Mouse (Mus musculus): ENCODE measurements around the gene Txlnb. TPM values are rescaled to one million over a fixed set of nuclear protein-coding genes. Genes with fewer than 3 reads are reported as not detected.

The Txlnb gene
- 1.1 and 2.3 TPM in 2 replicates for polyA plus RNA-seq (2014; fragmentation: Nextera tagmentation; extraction: Ambion mirVana)

DNA sequence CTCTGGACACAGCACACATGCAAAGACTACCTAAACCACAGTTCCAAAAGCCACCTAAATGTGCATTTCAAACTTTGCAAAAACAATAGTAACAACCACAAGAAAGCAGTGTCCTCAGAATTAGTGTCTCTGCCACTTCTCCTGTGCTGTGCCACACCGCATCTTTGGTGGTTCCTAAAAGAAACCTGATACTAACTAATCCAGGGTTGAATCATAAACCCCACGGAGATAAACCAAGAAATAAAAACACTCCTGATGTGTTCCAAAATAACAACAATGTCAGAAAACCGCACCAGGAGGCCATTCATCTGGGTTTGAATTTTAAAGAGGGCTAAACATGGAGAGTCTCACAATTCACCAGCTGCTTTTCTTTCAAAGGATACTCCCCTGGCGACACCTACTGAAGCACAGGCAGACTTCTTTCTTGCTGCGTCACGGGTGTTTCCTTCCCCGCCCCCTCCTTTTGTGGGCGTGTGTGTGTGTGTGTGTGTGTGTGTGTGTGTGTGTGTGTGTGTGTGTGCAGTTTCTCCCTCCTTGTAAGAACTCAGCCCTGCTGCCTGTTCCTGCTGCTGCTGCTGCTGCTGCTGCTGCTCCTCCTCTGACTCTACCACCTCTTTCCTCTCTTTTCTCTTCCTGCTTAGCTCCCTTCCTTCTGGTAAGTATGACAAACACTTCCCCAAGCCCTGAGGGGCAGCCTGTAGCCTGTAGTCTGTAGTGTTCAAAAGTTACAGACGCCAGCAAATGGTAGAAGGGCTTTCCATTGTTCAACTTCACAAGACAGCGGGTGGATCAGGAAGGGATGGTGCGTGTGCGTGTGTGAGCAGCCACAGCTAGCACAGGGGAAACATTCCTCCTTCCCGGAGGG lies at the start of gene Txlnb:
Gene Txlnb (plus strand): TSS at position 460 of the 865 bp plus-strand sequence.
- Histone ChIP-seq H3K36me3 (ENCODE audit: control insufficient read depth, insufficient read depth, low read length) (no peaks in the 10 kb centered on the region), H3K27ac (replicated peaks; ENCODE audit: low read depth, low read length) (peak within 1 kb of the TSS; percentile 67), H3K9me3 (ENCODE audit: control insufficient read depth, low read length) (no peaks in the 10 kb centered on the region), H3K4me1 (ENCODE audit: control insufficient read depth, insufficient read depth, low read length) (peaks cover 12% of the 10 kb centered on the region), H3K9ac (replicated peaks; ENCODE audit: low read length) (no peak within 1 kb of the TSS; the same call in 1 of the 2 replicates), H3K4me3 (replicated peaks; ENCODE audit: low read depth, low read length) (peak within 1 kb of the TSS; percentile 30), H3K27me3 (ENCODE audit: control insufficient read depth, insufficient read depth, low read length) (no peaks in the 10 kb centered on the region), H3K4me2 (ENCODE audit: low read length) (peak within 1 kb of the TSS; percentile 53)
- ATAC-seq (ENCODE audit: low FRiP score, low TSS enrichment) (peak; percentile 84), DNase-seq (peak; percentile 81)
- 2% methylated on average over 13 of the region's 13 CpGs for WGBS

DNA sequence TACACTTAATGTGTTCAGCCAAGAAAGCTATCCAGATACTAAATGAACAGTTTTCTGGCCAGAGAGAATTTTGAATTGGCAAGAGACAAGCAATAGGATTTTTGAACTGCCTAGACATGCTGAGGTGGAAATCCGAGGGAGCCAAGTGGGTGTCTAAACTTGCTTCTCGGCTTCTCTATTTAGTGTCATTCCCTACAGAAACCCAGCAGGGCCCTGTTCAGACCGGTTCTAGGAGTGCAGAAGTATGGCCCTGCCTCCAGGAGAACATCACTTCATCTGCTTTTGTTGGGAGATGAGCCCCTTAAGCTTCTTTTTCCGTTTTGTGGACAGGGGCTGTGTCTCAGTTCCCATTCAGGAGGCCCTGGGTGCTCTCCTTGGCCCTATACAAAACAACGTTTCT lies 43.5 kb upstream of the Txlnb start:
- Histone ChIP-seq H3K36me3 (ENCODE audit: control insufficient read depth, insufficient read depth, low read length) (no peaks in the 10 kb centered on the region), H3K4me1 (ENCODE audit: control insufficient read depth, insufficient read depth, low read length) (no peaks in the 10 kb centered on the region), H3K9ac (replicated peaks; ENCODE audit: low read length) (no peak overlapping the region), H3K4me2 (ENCODE audit: low read length) (no peak overlapping the region), H3K27me3 (ENCODE audit: control insufficient read depth, insufficient read depth, low read length) (no peaks in the 10 kb centered on the region), H3K9me3 (ENCODE audit: control insufficient read depth, low read length) (peaks cover 6% of the 10 kb centered on the region; the same call in 1 of the 2 replicates), H3K27ac (replicated peaks; ENCODE audit: low read depth, low read length) (no peak overlapping the region), H3K4me3 (replicated peaks; ENCODE audit: low read depth, low read length) (no peak overlapping the region)
- ATAC-seq (ENCODE audit: low FRiP score, low TSS enrichment): no peak
- WGBS: 79% methylated on average over 5 of the region's 5 CpGs
- no peak for DNase-seq

DNA sequence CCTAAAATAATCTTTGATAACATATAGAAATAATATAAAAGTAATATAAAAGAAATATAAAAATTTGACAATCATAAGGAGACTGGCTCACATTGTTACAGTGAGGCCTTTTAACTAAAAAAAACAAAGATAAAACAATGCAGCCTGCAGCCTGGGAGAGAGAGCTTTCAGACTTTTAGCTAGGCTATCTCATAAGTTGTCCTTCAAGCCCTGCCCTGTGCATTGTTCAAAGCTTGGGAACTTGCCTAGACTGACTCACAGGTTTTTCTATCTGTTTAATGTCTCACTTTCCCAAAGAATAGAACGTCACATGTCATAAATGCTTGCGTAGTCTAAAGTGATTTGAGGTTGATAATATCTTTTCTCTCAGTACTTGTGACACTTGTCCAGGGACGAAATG lies 36.3 kb upstream of the Txlnb start:
- no peak overlapping the region for H3K27ac ChIP-seq (replicated peaks; ENCODE audit: low read depth, low read length)
- WGBS: 90% methylated on average over 3 of the region's 3 CpGs
- ATAC-seq (ENCODE audit: low FRiP score, low TSS enrichment): no peak

DNA sequence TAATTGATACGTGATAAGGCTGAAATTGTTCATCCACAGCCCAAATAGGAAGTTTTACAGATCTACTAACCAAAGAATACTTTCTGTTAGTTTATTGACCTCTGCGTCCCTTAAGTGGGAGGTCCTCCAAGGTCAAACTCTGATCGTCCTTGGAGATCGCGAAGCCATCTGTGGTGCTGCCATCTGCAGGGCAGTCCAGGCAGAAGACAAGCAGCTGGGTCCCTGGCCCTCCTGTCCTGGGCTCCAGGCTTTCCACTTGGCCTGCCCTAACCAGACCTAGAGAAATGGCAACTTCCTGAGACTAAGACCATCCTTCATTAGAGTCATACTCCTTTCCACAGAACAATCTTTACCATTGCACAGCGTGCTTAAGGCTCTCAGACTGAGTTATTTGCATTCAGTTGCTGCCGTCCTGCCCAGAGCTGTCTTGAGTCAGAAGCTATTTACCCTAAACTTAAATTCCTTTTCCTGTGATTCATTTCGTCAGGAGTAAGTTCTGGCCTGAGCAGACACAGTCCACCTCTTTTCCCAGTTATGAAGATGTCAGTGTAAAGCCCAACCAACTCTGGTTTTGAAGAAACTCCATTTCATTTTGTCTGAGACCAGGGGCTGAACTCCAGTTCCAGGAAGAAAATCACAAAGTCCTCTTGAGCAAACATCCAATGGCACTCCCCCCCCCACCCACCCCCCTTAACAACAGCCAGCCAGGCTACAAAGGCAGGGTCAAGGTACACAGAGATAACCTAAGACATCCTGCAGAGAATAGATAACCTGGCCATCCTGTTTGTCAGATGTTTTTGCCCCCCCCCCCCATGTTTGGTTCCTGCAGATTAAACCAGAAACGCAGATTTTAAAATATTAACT lies 35.0 kb upstream of the Txlnb start:
- no peak overlapping the region for H3K27ac ChIP-seq (replicated peaks; ENCODE audit: low read depth, low read length)
- H3K9ac ChIP-seq (replicated peaks; ENCODE audit: low read length): no peak overlapping the region
- WGBS: 76% methylated on average over 9 of the region's 9 CpGs
- DNase-seq (no peak), ATAC-seq (ENCODE audit: low FRiP score, low TSS enrichment) (no peak)
- H3K9me3 ChIP-seq (ENCODE audit: control insufficient read depth, low read length): peaks cover 1% of the 10 kb centered on the region; the same call in 1 of the 2 replicates
- H3K27me3 ChIP-seq (ENCODE audit: control insufficient read depth, insufficient read depth, low read length): no peaks in the 10 kb centered on the region
- no peaks in the 10 kb centered on the region for H3K36me3 ChIP-seq (ENCODE audit: control insufficient read depth, insufficient read depth, low read length)
- no peaks in the 10 kb centered on the region for H3K4me1 ChIP-seq (ENCODE audit: control insufficient read depth, insufficient read depth, low read length)
- no peak overlapping the region for H3K4me2 ChIP-seq (ENCODE audit: low read length)
- H3K4me3 ChIP-seq (replicated peaks; ENCODE audit: low read depth, low read length): no peak overlapping the region

More for the DNA sequence above, 36.3 kb upstream of the Txlnb start:
- Histone ChIP-seq H3K36me3 (ENCODE audit: control insufficient read depth, insufficient read depth, low read length) (no peaks in the 10 kb centered on the region), H3K27me3 (ENCODE audit: control insufficient read depth, insufficient read depth, low read length) (no peaks in the 10 kb centered on the region), H3K9me3 (ENCODE audit: control insufficient read depth, low read length) (peaks cover 6% of the 10 kb centered on the region; the same call in 1 of the 2 replicates), H3K4me2 (ENCODE audit: low read length) (no peak overlapping the region), H3K9ac (replicated peaks; ENCODE audit: low read length) (no peak overlapping the region), H3K4me1 (ENCODE audit: control insufficient read depth, insufficient read depth, low read length) (no peaks in the 10 kb centered on the region), H3K4me3 (replicated peaks; ENCODE audit: low read depth, low read length) (no peak overlapping the region)
- DNase-seq: no peak

DNA sequence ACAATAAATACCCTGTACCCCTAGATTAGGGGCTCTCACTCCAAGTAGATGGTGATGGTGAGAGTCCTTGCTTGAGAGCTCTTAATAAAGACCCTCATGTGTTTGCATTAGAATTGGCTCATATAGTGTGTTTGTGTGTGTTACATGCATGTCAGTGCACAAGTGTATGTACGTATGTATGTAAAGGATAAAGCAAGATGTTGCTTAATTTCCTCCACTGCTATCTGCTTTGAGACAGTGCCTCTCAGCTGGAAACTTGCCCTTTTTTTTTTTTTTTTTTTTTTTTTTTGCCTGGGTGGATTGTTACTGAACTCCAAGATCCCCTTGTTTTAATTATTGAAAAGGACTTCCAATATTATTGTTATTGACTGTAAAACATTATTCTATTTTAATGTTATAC lies 34.4 kb upstream of the Txlnb start:
- Histone ChIP-seq H3K27me3 (ENCODE audit: control insufficient read depth, insufficient read depth, low read length) (no peaks in the 10 kb centered on the region), H3K36me3 (ENCODE audit: control insufficient read depth, insufficient read depth, low read length) (no peaks in the 10 kb centered on the region), H3K9ac (replicated peaks; ENCODE audit: low read length) (no peak overlapping the region), H3K4me1 (ENCODE audit: control insufficient read depth, insufficient read depth, low read length) (no peaks in the 10 kb centered on the region), H3K9me3 (ENCODE audit: control insufficient read depth, low read length) (no peaks in the 10 kb centered on the region), H3K4me3 (replicated peaks; ENCODE audit: low read depth, low read length) (no peak overlapping the region), H3K4me2 (ENCODE audit: low read length) (no peak overlapping the region), H3K27ac (replicated peaks; ENCODE audit: low read depth, low read length) (no peak overlapping the region)
- WGBS: 86% methylated on average over 1 of the region's 1 CpGs
- DNase-seq (no peak), ATAC-seq (ENCODE audit: low FRiP score, low TSS enrichment) (no peak)

DNA sequence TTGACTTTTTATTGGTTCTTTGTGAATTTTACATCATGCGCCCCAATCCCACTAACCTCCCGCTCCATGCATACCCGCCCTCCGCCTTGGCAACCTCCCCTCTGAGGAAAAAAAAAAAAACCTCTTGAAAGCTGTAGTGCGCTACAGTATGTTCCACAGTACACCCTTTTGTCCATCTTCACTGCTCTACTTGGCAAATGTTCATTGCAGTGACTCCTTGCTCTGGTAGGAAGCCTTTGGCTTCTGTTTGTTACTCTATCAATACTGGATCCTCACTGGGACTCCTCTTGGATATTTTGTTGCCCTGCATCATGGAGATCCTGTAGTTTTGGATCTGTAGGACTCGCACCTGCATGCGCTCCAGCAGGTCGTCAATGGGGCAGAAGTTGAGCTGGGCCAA lies 33.1 kb upstream of the Txlnb start:
- Histone ChIP-seq H3K4me1 (ENCODE audit: control insufficient read depth, insufficient read depth, low read length) (no peaks in the 10 kb centered on the region), H3K27ac (replicated peaks; ENCODE audit: low read depth, low read length) (no peak overlapping the region), H3K4me3 (replicated peaks; ENCODE audit: low read depth, low read length) (no peak overlapping the region), H3K27me3 (ENCODE audit: control insufficient read depth, insufficient read depth, low read length) (no peaks in the 10 kb centered on the region), H3K9ac (replicated peaks; ENCODE audit: low read length) (no peak overlapping the region), H3K4me2 (ENCODE audit: low read length) (no peak overlapping the region), H3K36me3 (ENCODE audit: control insufficient read depth, insufficient read depth, low read length) (no peaks in the 10 kb centered on the region), H3K9me3 (ENCODE audit: control insufficient read depth, low read length) (no peaks in the 10 kb centered on the region)
- WGBS: 94% methylated on average over 8 of the region's 8 CpGs
- no peak for ATAC-seq (ENCODE audit: low FRiP score, low TSS enrichment)
- no peak for DNase-seq

DNA sequence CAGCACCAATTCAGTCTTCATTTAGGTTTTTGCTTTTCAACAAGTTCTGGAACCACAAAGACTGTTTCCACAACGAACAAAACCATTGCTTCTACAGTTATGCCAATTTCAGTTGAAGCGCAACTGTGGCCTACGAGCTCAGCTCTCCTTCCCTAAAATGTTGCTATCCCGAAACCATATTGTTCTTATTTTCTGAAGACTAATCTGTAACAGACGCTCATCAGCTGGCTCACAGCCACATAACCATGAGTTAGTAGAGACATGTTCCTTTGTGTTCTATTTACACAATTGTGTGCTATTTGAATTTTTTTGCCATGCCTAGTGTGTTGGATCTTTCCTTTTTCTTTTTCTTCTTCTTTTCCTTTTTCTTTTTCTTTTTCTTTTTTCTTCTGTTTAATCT lies 26.2 kb upstream of the Txlnb start:
- no peaks in the 10 kb centered on the region for H3K4me1 ChIP-seq (ENCODE audit: control insufficient read depth, insufficient read depth, low read length)
- no peak overlapping the region for H3K4me3 ChIP-seq (replicated peaks; ENCODE audit: low read depth, low read length)
- no peak overlapping the region for H3K27ac ChIP-seq (replicated peaks; ENCODE audit: low read depth, low read length)
- H3K9ac ChIP-seq (replicated peaks; ENCODE audit: low read length): no peak overlapping the region
- DNase-seq (no peak), ATAC-seq (ENCODE audit: low FRiP score, low TSS enrichment) (no peak)
- H3K36me3 ChIP-seq (ENCODE audit: control insufficient read depth, insufficient read depth, low read length): no peaks in the 10 kb centered on the region
- H3K9me3 ChIP-seq (ENCODE audit: control insufficient read depth, low read length): no peaks in the 10 kb centered on the region
- no peak overlapping the region for H3K4me2 ChIP-seq (ENCODE audit: low read length)
- WGBS: 88% methylated on average over 5 of the region's 5 CpGs
- H3K27me3 ChIP-seq (ENCODE audit: control insufficient read depth, insufficient read depth, low read length): no peaks in the 10 kb centered on the region

DNA sequence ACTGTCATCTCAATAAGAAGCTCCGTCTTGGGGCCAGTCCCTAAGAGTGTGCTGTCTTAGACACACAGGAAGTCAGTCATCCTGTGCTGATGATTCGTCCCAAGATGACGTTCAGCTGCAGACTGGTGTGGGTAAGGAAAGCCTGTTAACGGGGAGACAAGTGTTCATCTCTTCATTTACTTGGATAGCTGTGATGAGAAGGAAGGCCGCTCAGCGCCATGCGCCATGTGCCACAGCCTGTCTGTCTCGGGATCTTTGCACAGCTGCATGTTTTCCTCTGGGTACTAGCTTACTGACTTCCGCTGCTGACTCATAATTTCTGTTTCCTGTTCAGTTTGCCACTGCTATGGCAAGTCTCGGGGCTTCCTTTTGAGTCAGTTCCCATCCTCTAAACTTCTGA lies 23.7 kb upstream of the Txlnb start:
- ATAC-seq (ENCODE audit: low FRiP score, low TSS enrichment) (no peak), DNase-seq (no peak)
- Histone ChIP-seq H3K4me2 (ENCODE audit: low read length) (no peak overlapping the region), H3K4me1 (ENCODE audit: control insufficient read depth, insufficient read depth, low read length) (no peaks in the 10 kb centered on the region), H3K4me3 (replicated peaks; ENCODE audit: low read depth, low read length) (no peak overlapping the region), H3K27me3 (ENCODE audit: control insufficient read depth, insufficient read depth, low read length) (no peaks in the 10 kb centered on the region), H3K36me3 (ENCODE audit: control insufficient read depth, insufficient read depth, low read length) (no peaks in the 10 kb centered on the region), H3K9ac (replicated peaks; ENCODE audit: low read length) (no peak overlapping the region), H3K27ac (replicated peaks; ENCODE audit: low read depth, low read length) (no peak overlapping the region), H3K9me3 (ENCODE audit: control insufficient read depth, low read length) (no peaks in the 10 kb centered on the region)
- WGBS: 88% methylated on average over 10 of the region's 10 CpGs
